Mouse (Mus musculus) right cerebral cortex, postnatal 25 days (tissue): ENCODE results near the gene Ap1g1.

Experiments
- DNase-seq: peaks from one replicate; pipeline ENCODE4 v3.0.0; 2022

Gene Ap1g1

GRCm38 (mm10) chr8:109790938-109791337, 12.6 kb downstream of the Ap1g1 start:
- no peak for DNase-seq

- DNase-seq, result no peak
Observed at GRCm38 (mm10) chr8:109795166-109795565, 16.8 kb downstream of the Ap1g1 start.

- no peak for DNase-seq
Observed at GRCm38 (mm10) chr8:109798721-109799120, 20.4 kb downstream of the Ap1g1 start.

- no peak for DNase-seq
Observed at GRCm38 (mm10) chr8:109799245-109799644, 20.9 kb downstream of the Ap1g1 start.

- no peak for DNase-seq
Observed at GRCm38 (mm10) chr8:109800325-109800724, 22.0 kb downstream of the Ap1g1 start.

GRCm38 (mm10) chr8:109803211-109803610, 24.9 kb downstream of the Ap1g1 start:
- no peak for DNase-seq

- no peak for DNase-seq
Observed at GRCm38 (mm10) chr8:109803801-109804200, 25.4 kb downstream of the Ap1g1 start.

- no peak for DNase-seq
Observed at GRCm38 (mm10) chr8:109806522-109806921, 28.2 kb downstream of the Ap1g1 start.

- peak; percentile 26 for DNase-seq
Observed at GRCm38 (mm10) chr8:109807401-109808119, 29.2 kb downstream of the Ap1g1 start.

- DNase-seq, result no peak
Observed at GRCm38 (mm10) chr8:109808120-109808447, 29.7 kb downstream of the Ap1g1 start.

- no peak for DNase-seq
Observed at GRCm38 (mm10) chr8:109810434-109810833, 32.1 kb downstream of the Ap1g1 start.

GRCm38 (mm10) chr8:109815268-109815667, 36.9 kb downstream of the Ap1g1 start:
- no peak for DNase-seq

- no peak for DNase-seq
Observed at GRCm38 (mm10) chr8:109817933-109818332, 39.6 kb downstream of the Ap1g1 start.

- DNase-seq, result no peak
Observed at GRCm38 (mm10) chr8:109823561-109823960, 45.2 kb downstream of the Ap1g1 start.

- no peak for DNase-seq
Observed at GRCm38 (mm10) chr8:109839822-109840221, 61.5 kb downstream of the Ap1g1 start.

GRCm38 (mm10) chr8:109842468-109842867, 64.1 kb downstream of the Ap1g1 start:
- DNase-seq, result no peak

- no peak for DNase-seq
Observed at GRCm38 (mm10) chr8:109847866-109848265, 69.5 kb downstream of the Ap1g1 start.

- DNase-seq, result no peak
Observed at GRCm38 (mm10) chr8:109848981-109849380, 70.6 kb downstream of the Ap1g1 start.

- DNase-seq, result peak; percentile 30
Observed at GRCm38 (mm10) chr8:109853423-109853822, 75.1 kb downstream of the Ap1g1 start.

- DNase-seq, result no peak
Observed at GRCm38 (mm10) chr8:109854522-109854921, 76.2 kb downstream of the Ap1g1 start.

- DNase-seq, result no peak
Observed at GRCm38 (mm10) chr8:109855451-109855850, 77.1 kb downstream of the Ap1g1 start.

GRCm38 (mm10) chr8:109863398-109863797, 85.0 kb downstream of the Ap1g1 start:
- no peak for DNase-seq

- no peak for DNase-seq
Observed at GRCm38 (mm10) chr8:109864798-109865197, 86.4 kb downstream of the Ap1g1 start.

GRCm38 (mm10) chr8:109865536-109865935, 87.2 kb downstream of the Ap1g1 start:
- peak; percentile 16 for DNase-seq

GRCm38 (mm10) chr8:109866690-109867089, 88.3 kb downstream of the Ap1g1 start:
- DNase-seq, result no peak
